Mouse (Mus musculus): ENCODE results near the gene H2-Ob.

DNA sequence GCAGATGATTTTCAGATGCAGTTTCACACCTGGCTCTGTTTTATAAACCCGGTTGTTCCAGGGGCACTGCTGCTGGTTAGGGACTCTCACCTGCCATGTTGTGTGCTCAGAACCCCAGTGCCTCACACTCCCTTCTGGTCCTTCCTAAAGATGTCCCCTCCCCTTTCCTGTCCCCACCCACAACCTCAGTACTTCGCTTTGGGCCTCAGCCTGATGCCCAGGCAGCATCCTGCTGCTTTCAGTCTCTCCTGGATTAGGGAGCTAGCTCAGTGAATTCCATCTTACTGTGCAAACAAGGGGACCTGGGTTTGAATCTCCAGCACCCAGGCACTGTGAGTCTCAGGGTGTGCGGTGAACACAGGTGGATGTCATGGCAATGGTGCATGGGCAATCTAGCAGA, 31.2 kb upstream of the H2-Ob start:
- TF ChIP-seq POLR2A (IDR thresholded peaks at IDR 0.05; ENCODE audit: borderline replicate concordance, control insufficient read depth, low read depth, low read length): no peak
- TF ChIP-seq CTCF (IDR thresholded peaks at IDR 0.05; ENCODE audit: control insufficient read depth, insufficient read depth, low read length): no peak

Measured in bone marrow, adult 2 months (tissue).